Mouse (Mus musculus): ENCODE data around the gene Slc35f6. TPM values are rescaled to one million over a fixed set of nuclear protein-coding genes. Genes with fewer than 3 reads are reported as not detected.
"Not testable (repeated sequence)": the region's sequence is repeated elsewhere in the genome, so short reads cannot be mapped to it uniquely, and the experiment has no call there.

Slc35f6 gene
- polyA plus RNA-seq, 1 experiment from 2014 or later, result 17.6 TPM

DNA sequence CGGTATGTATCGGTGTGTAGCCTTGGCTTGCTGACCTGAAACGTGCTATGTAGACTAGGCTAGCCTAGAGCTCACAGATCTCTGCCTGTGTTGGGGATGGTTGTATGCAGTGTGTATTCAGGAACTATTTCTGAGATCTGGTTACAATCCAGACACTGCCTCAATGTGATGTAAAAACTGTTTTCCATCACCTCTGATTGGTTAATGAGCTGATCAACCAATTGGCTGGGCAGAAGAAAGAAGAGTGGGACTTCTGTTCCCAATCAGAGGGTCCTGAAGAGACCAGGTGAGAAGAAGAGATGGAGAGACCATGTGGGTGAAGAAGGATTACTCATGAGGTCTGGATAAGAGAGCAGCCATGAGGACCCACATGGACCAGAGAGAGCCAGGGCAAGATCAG is 20.0 kb downstream of the Slc35f6 start:
- Histone ChIP-seq H3K9me3 (ENCODE audit: control insufficient read depth, low read length) (no peaks in the 10 kb centered on the region), H3K27me3 (replicated peaks; ENCODE audit: control insufficient read depth, insufficient read depth, low read length) (no peaks in the 10 kb centered on the region), H3K4me1 (replicated peaks; ENCODE audit: control insufficient read depth, insufficient read depth, low read length) (peaks cover 17% of the 10 kb centered on the region), H3K4me3 (ENCODE audit: low read depth, low read length) (peak overlapping the region; percentile 88), H3K4me2 (peak overlapping the region; percentile 77), H3K27ac (ENCODE audit: low read depth, low read length) (0 out of 2 replicates have a peak overlapping the region, but pooled peaks have one; percentile 9), H3K36me3 (ENCODE audit: control insufficient read depth, insufficient read depth, low read length) (peaks cover 36% of the 10 kb centered on the region), H3K9ac (ENCODE audit: low read depth, low read length) (peak overlapping the region; percentile 95)
- 3% methylated on average over 3 of the region's 3 CpGs for WGBS
- ATAC-seq (replicated peaks; ENCODE audit: low FRiP score) (no peak), DNase-seq (ENCODE audit: low spot score) (no peak)

DNA sequence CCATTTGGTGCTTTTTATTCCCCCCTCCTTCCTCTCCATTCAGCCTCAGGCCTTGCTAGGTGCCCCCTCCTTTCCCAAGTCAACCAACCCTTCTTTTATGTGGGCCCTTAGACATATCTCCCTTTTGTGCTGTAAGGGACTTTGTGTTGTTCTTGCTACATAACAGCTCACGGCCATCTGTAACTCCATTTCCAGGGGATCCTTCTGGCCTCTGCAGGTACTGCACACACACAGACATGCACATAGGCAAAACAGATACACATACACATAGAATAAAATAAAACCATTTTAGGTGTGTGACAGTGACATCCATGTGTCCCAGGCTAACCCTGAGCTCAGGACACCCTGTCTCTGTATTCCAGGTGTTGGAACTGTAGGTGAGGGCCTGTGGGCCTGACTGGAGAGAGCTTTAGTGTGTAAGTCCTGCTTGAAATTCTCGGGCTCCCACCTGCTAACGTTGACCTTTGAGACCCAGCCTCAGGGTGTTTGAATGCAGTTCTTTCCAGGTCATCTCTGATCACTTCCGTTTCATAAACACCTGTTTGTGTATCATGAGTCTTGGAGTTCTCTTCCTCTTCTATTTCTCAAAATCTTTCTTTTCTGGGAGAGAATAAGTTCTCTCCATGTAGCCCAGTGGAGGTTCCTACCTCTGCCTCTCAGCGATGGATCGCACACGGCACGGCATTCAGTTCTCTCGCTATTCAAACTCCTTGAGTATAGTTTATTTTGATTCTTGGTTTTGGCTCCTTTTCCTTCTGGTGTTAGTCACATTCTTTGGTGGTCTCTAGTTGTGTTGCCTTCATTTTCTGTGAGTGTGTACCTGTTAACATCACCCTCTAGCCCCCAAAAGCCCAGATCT is 21.1 kb downstream of the Slc35f6 start:
- Histone ChIP-seq H3K36me3 (ENCODE audit: control insufficient read depth, insufficient read depth, low read length) (peaks cover 46% of the 10 kb centered on the region), H3K9ac (ENCODE audit: low read depth, low read length) (peak overlapping the region; percentile 95), H3K27me3 (replicated peaks; ENCODE audit: control insufficient read depth, insufficient read depth, low read length) (no peaks in the 10 kb centered on the region), H3K27ac (ENCODE audit: low read depth, low read length) (no peak overlapping the region; the same call in 1 of the 2 replicates), H3K4me3 (ENCODE audit: low read depth, low read length) (peak overlapping the region; percentile 88), H3K4me2 (peak overlapping the region; percentile 77), H3K9me3 (ENCODE audit: control insufficient read depth, low read length) (no peaks in the 10 kb centered on the region), H3K4me1 (replicated peaks; ENCODE audit: control insufficient read depth, insufficient read depth, low read length) (peaks cover 17% of the 10 kb centered on the region)
- DNase-seq (ENCODE audit: low spot score) (no peak), ATAC-seq (replicated peaks; ENCODE audit: low FRiP score) (no peak)
- WGBS, result 91% methylated on average over 9 of the region's 9 CpGs

GRCm38 (mm10) chr5:30669496-30669830 is 21.7 kb downstream of the Slc35f6 start:
- no peaks in the 10 kb centered on the region for H3K27me3 ChIP-seq (replicated peaks; ENCODE audit: control insufficient read depth, insufficient read depth, low read length)
- peak overlapping the region; percentile 77 for H3K4me2 ChIP-seq
- H3K9ac ChIP-seq (ENCODE audit: low read depth, low read length), result no peak overlapping the region; the same call in 1 of the 2 replicates
- peaks cover 51% of the 10 kb centered on the region for H3K36me3 ChIP-seq (ENCODE audit: control insufficient read depth, insufficient read depth, low read length)
- DNase-seq (ENCODE audit: low spot score), result no peak
- ATAC-seq (replicated peaks; ENCODE audit: low FRiP score), result no peak
- H3K27ac ChIP-seq (ENCODE audit: low read depth, low read length), result no peak overlapping the region
- H3K4me3 ChIP-seq (ENCODE audit: low read depth, low read length), result no peak overlapping the region
- peaks cover 17% of the 10 kb centered on the region for H3K4me1 ChIP-seq (replicated peaks; ENCODE audit: control insufficient read depth, insufficient read depth, low read length)
- H3K9me3 ChIP-seq (ENCODE audit: control insufficient read depth, low read length), result no peaks in the 10 kb centered on the region
- 61% methylated on average over 3 of the region's 3 CpGs for WGBS

- no peaks in the 10 kb centered on the region for H3K9me3 ChIP-seq (ENCODE audit: control insufficient read depth, low read length)
- H3K4me1 ChIP-seq (replicated peaks; ENCODE audit: control insufficient read depth, insufficient read depth, low read length), result peaks cover 17% of the 10 kb centered on the region
- no peak overlapping the region; the same call in 1 of the 2 replicates for H3K4me2 ChIP-seq
- no peak overlapping the region for H3K27ac ChIP-seq (ENCODE audit: low read depth, low read length)
- H3K4me3 ChIP-seq (ENCODE audit: low read depth, low read length), result no peak overlapping the region
- H3K9ac ChIP-seq (ENCODE audit: low read depth, low read length), result no peak overlapping the region
- no peak for ATAC-seq (replicated peaks; ENCODE audit: low FRiP score)
- DNase-seq (ENCODE audit: low spot score), result no peak
- WGBS, result 76% methylated on average over 7 of the region's 7 CpGs
- H3K36me3 ChIP-seq (ENCODE audit: control insufficient read depth, insufficient read depth, low read length), result peaks cover 54% of the 10 kb centered on the region
- no peaks in the 10 kb centered on the region for H3K27me3 ChIP-seq (replicated peaks; ENCODE audit: control insufficient read depth, insufficient read depth, low read length)
Measured at GRCm38 (mm10) chr5:30670091-30670490, 22.4 kb downstream of the Slc35f6 start.

DNA sequence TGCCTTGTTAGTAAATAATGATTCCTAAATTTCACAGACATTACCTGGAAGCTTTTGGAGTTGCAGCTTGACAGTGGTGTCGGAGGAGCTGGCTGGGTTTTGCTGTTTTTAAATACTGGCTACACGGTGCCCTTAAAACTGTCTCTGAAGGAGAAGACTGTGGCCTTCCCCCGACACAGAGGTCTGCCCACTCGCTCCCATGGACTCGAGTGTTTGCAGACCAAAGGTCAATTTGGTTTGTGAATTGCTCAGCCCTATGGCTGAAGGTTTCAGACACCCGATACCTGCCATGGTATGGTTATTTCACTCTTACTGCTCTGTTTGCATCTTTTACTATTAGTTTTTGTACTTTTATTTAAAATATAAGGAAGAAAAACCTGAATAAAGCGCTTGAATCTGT is 26.3 kb downstream of the Slc35f6 start:
- Histone ChIP-seq H3K9ac (ENCODE audit: low read depth, low read length) (no peak overlapping the region), H3K27me3 (replicated peaks; ENCODE audit: control insufficient read depth, insufficient read depth, low read length) (no peaks in the 10 kb centered on the region), H3K4me3 (ENCODE audit: low read depth, low read length) (no peak overlapping the region), H3K4me2 (peak overlapping the region; percentile 27), H3K27ac (ENCODE audit: low read depth, low read length) (no peak overlapping the region), H3K9me3 (ENCODE audit: control insufficient read depth, low read length) (no peaks in the 10 kb centered on the region), H3K36me3 (ENCODE audit: control insufficient read depth, insufficient read depth, low read length) (peaks cover 50% of the 10 kb centered on the region), H3K4me1 (replicated peaks; ENCODE audit: control insufficient read depth, insufficient read depth, low read length) (peaks cover 6% of the 10 kb centered on the region)
- ATAC-seq (replicated peaks; ENCODE audit: low FRiP score) (no peak), DNase-seq (ENCODE audit: low spot score) (no peak)
- 78% methylated on average over 7 of the region's 7 CpGs for WGBS

DNA sequence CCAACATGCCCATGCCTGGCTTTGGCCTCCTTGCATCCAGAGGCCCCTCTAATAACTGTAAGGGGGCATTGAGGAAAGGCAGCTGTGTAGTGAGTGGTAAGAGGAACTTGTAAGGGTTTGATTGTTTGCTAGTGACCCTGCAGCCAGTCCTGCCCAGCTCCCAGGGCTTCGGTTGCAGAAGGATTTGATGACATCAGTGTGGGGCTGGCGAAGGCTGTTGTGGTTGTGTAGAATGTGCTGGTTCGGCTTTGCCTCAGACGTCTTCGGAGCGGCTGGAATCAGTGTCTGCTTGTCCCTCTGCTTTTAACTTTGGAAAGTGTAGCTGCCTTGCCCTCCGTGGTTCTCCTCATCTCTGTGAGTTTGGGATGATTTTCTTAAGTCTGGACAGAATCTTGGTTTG is 29.1 kb downstream of the Slc35f6 start:
- H3K4me2 ChIP-seq, result no peak overlapping the region
- WGBS, result 89% methylated on average over 7 of the region's 7 CpGs
- DNase-seq (ENCODE audit: low spot score) (no peak), ATAC-seq (replicated peaks; ENCODE audit: low FRiP score) (no peak)
- no peak overlapping the region for H3K4me3 ChIP-seq (ENCODE audit: low read depth, low read length)
- H3K27me3 ChIP-seq (replicated peaks; ENCODE audit: control insufficient read depth, insufficient read depth, low read length), result no peaks in the 10 kb centered on the region
- H3K4me1 ChIP-seq (replicated peaks; ENCODE audit: control insufficient read depth, insufficient read depth, low read length), result no peaks in the 10 kb centered on the region
- no peak overlapping the region for H3K9ac ChIP-seq (ENCODE audit: low read depth, low read length)
- peaks cover 31% of the 10 kb centered on the region for H3K36me3 ChIP-seq (ENCODE audit: control insufficient read depth, insufficient read depth, low read length)
- H3K9me3 ChIP-seq (ENCODE audit: control insufficient read depth, low read length), result no peaks in the 10 kb centered on the region
- peak overlapping the region; percentile 30; the same call in 1 of the 2 replicates for H3K27ac ChIP-seq (ENCODE audit: low read depth, low read length)

GRCm38 (mm10) chr5:30678069-30678468 is 30.3 kb downstream of the Slc35f6 start:
- DNase-seq (ENCODE audit: low spot score); H3K9ac ChIP-seq (ENCODE audit: low read depth, low read length); H3K9me3 ChIP-seq (ENCODE audit: control insufficient read depth, low read length); H3K4me1 ChIP-seq (replicated peaks; ENCODE audit: control insufficient read depth, insufficient read depth, low read length); H3K4me3 ChIP-seq (ENCODE audit: low read depth, low read length); ATAC-seq (replicated peaks; ENCODE audit: low FRiP score); H3K4me2 ChIP-seq; H3K27ac ChIP-seq (ENCODE audit: low read depth, low read length); H3K27me3 ChIP-seq (replicated peaks; ENCODE audit: control insufficient read depth, insufficient read depth, low read length): not testable (repeated sequence)
- H3K36me3 ChIP-seq (ENCODE audit: control insufficient read depth, insufficient read depth, low read length), result peaks cover 19% of the 10 kb centered on the region
- 82% methylated on average over 3 of the region's 3 CpGs for WGBS

- H3K9me3 ChIP-seq (ENCODE audit: control insufficient read depth, low read length), result no peaks in the 10 kb centered on the region
- peaks cover 13% of the 10 kb centered on the region for H3K36me3 ChIP-seq (ENCODE audit: control insufficient read depth, insufficient read depth, low read length)
- H3K27me3 ChIP-seq (replicated peaks; ENCODE audit: control insufficient read depth, insufficient read depth, low read length), result no peaks in the 10 kb centered on the region
- H3K9ac ChIP-seq (ENCODE audit: low read depth, low read length), result no peak overlapping the region
- DNase-seq (ENCODE audit: low spot score) (no peak), ATAC-seq (replicated peaks; ENCODE audit: low FRiP score) (no peak)
- 95% methylated on average over 4 of the region's 4 CpGs for WGBS
- no peak overlapping the region for H3K4me3 ChIP-seq (ENCODE audit: low read depth, low read length)
- no peaks in the 10 kb centered on the region for H3K4me1 ChIP-seq (replicated peaks; ENCODE audit: control insufficient read depth, insufficient read depth, low read length)
- no peak overlapping the region for H3K4me2 ChIP-seq
- no peak overlapping the region for H3K27ac ChIP-seq (ENCODE audit: low read depth, low read length)
Measured at GRCm38 (mm10) chr5:30678722-30679296, 31.1 kb downstream of the Slc35f6 start.

GRCm38 (mm10) chr5:30679593-30679992 is 31.9 kb downstream of the Slc35f6 start:
- no peak overlapping the region for H3K4me3 ChIP-seq (ENCODE audit: low read depth, low read length)
- H3K36me3 ChIP-seq (ENCODE audit: control insufficient read depth, insufficient read depth, low read length), result peaks cover 8% of the 10 kb centered on the region
- H3K9ac ChIP-seq (ENCODE audit: low read depth, low read length), result no peak overlapping the region
- H3K27ac ChIP-seq (ENCODE audit: low read depth, low read length), result no peak overlapping the region
- H3K4me2 ChIP-seq, result no peak overlapping the region
- ATAC-seq (replicated peaks; ENCODE audit: low FRiP score) (no peak), DNase-seq (ENCODE audit: low spot score) (no peak)
- no peaks in the 10 kb centered on the region for H3K9me3 ChIP-seq (ENCODE audit: control insufficient read depth, low read length)
- 66% methylated on average over 5 of the region's 5 CpGs for WGBS
- H3K4me1 ChIP-seq (replicated peaks; ENCODE audit: control insufficient read depth, insufficient read depth, low read length), result no peaks in the 10 kb centered on the region
- H3K27me3 ChIP-seq (replicated peaks; ENCODE audit: control insufficient read depth, insufficient read depth, low read length), result no peaks in the 10 kb centered on the region
